Mouse (Mus musculus) left cerebral cortex, adult 9 months (tissue): Measurements from ENCODE around the gene Phf13.

ENCODE experiments used
- DNase-seq, 2 experiments: peaks; one replicate each; pipeline ENCODE4 v3.0.0; 2022; ENCODE audit warnings: low spot score in 2 of 2

Gene Phf13

DNA sequence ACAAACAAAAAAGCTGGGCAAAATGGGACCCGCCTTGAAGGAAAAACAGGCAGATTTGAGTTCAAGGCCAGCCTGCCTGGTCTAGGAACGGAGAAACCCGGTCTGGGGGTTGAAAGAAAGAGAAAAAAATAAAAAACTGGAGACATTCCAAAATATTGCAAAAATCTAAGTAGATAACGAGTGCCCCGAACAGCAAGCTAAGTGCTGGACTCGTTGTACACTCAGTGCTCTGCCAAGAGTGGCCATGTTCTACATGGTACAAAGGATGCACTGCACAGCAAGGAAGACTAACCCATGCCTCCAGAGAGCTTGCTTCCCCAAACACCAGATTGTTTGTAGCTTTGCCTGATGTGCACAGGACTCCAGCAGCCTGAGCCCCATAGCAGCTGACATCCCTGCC is 3.0 kb downstream of the Phf13 start:
- no peak for DNase-seq

DNA sequence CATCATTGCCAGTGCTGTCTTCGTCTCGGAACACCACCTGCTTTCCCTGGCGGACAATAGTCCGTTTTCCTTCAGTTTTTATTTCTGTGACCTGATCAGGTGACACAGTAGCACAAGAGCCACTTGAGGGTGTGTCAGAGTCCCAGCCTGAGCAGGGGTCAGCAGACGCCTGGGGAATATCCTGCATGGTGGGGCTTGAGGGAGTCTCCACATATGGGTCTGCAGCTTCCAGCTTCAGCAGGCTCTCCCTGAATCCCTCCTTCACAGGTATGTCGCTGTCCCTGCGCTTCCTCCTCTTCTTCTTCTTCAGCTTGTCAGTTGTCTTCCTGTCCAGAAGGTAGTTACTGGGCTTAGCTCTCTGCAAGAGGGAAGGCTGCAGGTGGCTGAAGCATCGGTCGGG is 4.0 kb downstream of the Phf13 start:
- no peak for DNase-seq

DNA sequence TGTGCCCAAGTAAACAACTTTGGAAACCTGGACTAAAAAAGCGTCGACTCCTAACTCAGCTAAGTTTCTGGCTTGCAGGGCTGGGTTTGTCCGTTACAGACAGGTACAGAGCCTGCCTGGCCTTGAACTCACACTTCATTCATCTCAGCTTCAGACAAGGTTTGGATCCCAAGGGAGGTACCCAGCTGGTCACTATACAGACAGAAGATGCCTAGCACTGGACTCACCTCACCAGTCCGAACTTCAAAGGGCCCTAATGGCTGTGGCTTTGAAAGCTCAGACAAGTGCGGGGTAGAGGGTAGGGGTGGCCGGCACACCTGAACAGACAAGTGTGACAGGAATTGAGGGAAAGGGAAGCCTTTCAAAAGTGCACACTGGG is 7.0 kb downstream of the Phf13 start:
- DNase-seq: no peak

DNA sequence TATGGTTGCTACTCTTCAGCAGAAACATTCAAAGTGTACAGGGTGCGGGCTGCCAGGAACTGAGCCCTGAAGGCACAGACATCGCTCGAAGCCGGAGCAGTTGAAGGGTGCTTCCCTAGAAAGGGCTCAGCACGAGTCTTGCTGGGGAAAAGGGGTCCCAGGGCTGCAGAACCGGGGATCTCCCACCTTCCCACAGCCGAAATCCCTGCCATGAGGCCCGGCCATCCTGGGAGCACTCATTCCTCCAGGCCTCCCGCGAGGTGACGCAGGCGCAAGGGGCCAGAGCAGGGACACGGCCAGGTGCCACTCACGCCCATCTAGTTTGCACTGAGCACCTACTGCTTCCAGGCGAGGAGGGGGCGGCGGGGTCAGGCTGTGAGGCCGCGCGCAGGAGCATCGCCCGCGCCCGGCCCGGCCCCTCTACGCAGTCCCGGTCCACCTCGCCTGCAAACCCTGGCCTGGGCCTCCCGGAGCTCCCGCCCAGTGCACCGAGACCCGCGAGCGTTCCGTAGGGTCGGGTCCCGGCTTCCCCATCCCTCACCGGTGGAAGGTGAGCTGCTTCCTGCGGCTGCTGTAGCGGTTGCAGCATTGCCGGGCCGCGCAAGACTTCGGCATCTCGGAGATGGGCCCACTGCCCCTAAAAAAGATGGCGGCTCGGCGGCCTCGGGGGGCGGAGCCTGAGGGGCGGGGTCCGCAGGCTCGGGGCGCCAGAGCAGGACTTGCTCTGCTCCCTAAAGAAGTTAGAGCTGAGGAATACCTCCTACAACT is 7.5 kb downstream of the Phf13 start, which contains the start of gene Thap3:
TSS of gene Thap3 (minus strand) at position 656 of the 768 bp plus-strand sequence.
- peak in 1 of 2 experiments; percentile 70 for DNase-seq

DNA sequence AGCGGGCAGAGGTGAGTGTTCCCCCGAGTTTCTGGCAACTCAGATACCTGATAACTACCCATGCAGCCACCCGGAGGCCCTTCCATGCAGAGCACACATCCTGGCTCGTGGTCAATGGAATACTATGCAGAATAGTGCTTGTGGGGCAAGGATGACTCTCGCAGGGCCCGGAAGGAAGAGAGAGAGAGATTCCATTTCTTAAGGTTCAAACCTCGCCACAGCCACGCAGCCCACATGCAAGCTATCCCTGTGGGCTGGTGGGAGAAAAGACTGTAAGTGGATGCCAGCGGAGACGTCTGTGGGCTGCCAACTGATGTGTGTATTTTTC is 8.1 kb downstream of the Phf13 start:
- no peak for DNase-seq

DNA sequence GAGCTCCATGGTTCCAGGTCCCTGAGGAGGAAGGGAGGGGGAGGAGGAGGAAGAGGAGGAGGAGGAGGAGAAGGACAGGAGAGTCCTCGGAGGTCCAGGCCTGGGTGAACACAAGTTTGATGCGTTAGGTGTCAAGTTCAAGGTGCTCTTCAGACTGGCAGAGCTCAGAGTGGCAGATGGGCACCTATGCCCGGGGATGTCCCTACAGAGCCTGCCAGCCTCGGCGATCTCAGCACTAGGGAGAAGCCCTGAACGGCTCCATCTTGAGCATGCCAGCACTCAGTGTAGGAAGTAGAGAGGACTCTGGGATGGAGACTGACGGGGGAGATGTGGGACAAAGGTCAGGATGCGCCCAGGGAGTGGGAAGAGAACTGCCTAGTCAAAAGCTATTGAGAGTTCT is 9.4 kb downstream of the Phf13 start:
- no peak for DNase-seq

DNA sequence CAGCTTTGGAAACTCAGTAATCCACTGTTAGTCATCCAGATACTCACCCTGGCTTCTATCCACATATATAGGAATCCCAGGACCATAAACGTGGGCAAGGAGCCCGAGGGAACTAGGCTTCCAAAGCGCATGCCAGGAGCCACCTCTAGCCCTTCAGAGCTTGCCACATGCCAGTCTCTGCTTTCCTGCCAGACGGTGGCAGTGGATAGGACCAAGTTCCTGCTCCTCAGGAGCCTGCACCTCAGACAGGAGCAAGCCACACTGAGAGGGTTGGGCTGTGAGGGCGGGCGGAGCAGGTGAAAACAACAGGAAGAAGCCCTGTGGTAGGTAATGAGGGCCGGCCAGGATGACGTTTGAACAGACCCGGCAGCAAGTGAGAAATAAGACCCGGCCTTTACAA is 10.2 kb downstream of the Phf13 start:
- no peak for DNase-seq

DNA sequence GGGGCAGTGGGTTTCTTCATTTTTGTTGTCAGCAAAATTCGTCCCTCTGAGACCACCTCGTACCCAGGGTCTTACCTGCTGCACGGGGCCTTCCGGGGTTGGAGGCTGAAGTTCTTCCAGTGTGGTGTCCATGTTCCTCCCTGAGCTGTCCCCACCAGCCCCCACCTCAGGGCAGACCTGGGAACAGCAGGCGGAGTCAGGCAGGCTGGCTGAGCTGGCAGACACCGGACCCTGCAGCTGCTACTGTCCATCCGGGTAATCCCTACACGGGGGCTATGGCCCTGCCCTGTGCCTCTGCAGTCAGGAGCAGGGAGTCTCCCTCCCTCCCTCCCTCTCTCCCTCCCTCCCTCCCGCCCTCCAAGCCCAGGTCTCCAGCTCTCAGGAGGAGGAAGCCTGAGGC is 12.5 kb downstream of the Phf13 start:
- DNase-seq: no peak

DNA sequence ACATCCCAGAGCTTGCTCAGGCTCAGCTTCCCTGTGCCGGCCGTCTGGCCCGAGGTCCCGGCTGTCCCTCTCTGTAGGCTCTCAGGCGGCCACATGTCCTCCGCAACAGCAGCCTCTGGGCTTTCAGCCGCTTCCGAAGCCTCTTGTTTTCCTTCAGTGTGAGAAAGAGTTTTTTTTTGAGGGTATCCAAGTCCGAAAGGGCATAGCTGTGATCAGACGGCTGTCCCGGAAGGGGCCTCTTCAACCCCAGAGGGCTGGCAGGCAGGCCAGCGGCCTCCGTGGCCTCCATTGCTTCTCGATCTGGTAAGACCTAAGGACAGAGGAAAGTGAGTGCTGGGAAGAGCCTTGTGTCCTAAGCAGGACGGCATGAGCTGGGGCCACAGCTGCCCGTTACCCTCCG is 13.0 kb downstream of the Phf13 start:
- DNase-seq: no peak

DNA sequence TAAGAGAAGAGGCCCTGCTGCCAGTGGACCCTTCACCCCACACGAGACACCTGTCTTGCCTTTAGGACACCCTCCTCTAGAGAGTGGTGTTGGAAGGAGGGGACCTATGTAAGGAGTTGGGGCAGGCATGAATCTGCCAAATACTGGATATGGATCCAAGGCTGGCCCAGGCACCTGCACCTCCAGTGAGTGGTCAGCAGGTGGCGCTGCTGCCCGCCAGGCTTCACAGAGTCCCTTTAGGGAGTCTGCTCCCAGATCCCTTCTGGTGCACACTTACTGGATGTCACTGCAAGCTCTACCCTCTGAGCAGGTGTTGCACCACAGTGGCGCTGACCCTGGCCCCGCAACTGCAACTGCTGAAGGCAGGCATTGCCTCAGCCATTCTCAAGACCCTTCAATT is 14.7 kb downstream of the Phf13 start:
- peak in 1 of 2 experiments; percentile 87 for DNase-seq

DNA sequence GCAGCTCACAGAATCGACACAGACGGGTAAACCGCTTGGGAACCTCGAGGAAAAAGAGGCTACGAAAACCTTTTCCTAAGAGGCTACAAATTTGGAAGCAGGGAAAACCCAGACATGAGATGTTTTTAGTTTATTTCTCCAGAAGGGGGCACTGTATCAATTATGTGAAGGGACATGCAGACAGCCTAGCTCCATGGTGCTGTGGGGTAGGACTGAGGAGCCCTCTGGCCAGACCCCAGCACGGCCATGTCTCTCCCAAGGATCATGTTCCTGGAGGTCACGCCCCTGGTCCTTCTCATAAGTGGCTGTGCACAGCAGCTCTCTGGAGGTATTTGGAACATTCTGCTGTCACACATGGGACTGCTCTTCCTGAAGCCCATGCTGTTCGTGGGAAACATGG is 15.4 kb downstream of the Phf13 start:
- no peak for DNase-seq

DNA sequence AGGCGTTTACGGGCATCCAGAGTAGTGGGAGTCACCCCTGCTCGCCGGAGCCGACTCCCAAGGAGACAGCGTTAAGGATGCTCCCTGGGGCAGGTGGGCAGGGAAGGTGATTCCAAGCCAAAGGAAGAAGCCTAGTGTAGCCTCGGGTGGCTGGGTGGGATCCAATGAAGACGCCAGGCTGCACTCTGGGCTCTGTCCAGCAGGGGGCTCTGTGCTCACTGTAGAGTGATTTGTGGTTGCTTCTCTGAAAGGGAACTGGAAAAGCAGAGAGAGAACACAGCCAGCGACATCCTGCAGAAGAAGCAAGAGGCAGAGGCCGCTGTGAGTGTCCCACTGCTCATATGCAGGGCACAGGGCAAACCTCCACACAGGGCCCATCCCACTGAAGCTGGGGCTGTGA is 18.3 kb downstream of the Phf13 start:
- peak in 1 of 2 experiments; percentile 92 for DNase-seq

DNA sequence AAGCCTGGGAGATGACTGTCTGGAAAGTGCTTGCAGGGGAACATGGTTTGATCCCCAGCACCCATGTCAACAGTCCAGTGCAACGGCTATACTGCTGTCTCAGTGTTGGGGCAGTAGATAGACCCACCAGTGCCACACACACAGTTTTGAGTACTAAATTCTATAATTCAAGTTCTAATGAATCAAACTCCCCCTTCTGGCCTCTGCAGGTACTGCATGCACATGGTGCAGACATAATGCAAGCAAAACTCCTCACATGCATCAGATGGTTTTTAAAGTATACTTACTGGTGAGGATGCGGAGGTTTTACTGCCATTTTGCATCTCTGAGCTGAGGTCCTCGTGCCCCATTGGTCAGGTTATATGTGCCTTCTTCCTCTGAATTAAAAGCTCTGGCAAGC is 20.6 kb downstream of the Phf13 start:
- no peak for DNase-seq

DNA sequence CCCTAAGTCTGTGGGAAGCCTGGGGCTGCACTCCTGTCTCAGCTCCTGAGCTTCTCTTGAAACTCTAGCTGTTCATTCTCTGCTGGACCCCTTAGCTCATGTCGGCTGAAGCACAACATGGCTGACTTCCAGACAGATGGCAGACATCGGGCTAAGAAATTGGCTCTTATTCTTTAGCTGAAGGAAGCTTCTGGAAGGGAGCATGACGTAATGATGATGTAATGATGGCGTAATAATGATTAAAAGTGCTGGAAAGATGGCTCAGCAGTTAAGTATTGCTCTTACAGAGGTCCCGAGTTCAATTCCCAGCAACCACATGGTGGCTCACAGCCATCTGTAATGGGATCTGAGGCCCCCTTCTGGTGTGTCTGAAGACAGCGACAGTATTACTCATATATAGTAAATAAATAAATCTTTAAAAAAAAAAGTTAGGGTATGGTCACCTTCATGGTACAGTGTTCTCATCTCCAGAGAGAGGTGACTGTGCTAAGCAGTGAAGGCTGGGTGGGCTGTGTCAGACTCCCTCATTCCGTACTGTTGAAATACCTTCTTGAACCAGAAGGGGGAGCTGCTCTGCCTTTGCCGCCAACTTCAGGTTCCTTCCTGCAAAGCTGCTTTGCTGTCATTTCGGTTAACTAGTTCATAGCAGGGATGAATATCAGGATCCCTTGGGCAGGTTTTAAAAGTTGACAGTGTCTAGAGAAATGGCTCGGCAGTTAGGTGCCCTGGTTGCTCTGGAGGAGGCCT is 23.7 kb downstream of the Phf13 start:
- no peak for DNase-seq

DNA sequence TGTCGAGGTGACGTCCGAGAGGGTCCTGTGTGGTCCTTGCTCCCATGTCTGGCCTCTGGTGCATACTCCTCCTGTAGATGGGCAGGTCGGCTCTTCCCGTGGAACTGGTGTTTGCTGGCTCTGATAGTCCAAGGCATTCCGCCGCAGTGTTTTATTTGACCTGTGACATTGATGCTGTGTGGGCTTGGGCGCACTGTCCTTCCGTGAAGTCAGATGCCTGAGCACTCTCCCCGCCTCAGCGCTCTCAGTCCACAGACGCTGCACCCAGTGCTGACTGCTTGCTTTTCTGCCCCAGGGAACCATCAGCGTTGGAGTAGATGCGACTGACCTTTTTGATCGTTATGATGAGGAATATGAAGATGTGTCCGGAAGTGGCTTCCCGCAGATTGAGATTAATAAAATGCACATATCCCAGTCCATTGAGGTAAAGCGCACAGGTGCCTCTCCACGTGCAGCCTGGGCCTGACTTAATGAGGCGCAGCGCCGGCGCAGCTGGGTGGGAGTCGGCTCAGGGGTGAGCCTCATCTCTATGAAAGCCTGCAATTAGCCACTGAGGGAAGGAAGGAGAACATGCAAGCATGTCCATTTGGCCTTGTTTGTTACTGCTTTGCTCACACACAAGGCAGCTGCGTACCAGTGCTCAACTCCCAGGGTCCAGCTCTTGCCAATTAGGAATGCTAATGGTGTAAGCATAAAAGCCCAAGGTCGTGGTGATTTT is 27.7 kb downstream of the Phf13 start:
- no peak for DNase-seq

DNA sequence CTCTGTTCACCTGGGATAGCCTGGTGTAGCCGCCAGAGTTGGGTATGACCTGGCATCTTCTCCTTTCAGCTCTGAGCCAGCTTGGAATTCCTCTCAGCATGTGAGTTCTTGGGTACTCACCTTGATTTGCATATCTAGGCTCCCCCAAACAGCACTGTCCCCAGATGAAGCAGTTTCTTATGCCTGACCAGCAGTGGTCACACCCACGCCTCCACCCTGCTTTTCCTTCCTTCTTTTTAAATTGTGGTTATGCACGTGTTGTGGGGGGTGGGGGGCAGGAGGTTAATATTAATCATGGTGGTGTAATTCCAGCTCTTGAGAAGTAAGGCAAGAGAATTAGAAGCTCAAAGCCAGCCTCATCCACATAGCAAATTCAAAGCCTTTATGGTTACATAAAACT is 33.2 kb downstream of the Phf13 start:
- DNase-seq: no peak

DNA sequence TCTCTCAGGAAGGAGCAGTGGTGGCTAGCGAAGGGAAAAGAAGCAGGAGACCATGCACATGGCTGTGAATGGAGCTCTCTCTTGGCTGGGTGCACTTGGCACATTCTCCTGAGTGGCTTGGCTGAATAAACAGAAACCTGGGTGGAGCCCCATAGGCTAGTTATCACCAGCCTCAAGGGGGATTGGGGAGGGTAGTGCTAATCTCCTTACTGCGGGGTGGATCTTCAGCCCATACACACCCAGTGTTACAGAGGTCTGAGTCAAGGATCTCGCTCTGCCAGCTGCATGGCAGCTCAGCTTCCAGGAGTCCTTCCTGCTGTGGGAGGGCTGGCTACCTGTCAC is 35.6 kb downstream of the Phf13 start:
- no peak for DNase-seq

DNA sequence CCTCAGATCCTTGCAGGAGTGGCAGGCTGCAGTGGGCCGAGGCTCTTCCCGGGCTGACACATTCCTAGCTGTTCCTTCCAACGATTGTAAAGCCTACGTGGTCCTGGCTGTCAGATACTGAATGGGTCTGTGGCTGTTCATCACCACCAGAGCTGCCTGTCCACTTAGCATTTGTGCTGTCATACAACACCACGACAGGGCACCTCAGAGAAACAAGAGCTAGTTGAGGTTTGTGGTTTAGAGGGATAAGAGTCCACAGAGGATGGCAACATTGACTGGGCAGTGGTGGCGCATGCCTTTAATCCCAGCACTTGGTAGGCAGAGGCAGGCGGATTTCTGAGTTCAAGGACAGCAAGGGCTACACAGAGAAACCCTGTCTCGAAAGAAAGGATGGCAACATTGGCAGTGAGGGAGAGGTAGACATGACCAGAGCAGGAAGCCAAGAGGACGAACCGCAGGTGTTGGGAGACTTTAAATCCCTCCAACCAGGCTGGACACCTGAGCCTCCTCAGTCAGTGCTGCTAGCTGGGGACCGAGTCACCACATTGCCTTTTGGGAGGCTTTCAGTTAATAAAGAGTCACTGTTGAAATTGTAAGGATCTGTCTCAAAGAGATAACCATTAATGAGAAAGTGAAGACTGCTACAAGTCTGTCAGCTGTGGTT is 36.1 kb downstream of the Phf13 start:
- DNase-seq: no peak

DNA sequence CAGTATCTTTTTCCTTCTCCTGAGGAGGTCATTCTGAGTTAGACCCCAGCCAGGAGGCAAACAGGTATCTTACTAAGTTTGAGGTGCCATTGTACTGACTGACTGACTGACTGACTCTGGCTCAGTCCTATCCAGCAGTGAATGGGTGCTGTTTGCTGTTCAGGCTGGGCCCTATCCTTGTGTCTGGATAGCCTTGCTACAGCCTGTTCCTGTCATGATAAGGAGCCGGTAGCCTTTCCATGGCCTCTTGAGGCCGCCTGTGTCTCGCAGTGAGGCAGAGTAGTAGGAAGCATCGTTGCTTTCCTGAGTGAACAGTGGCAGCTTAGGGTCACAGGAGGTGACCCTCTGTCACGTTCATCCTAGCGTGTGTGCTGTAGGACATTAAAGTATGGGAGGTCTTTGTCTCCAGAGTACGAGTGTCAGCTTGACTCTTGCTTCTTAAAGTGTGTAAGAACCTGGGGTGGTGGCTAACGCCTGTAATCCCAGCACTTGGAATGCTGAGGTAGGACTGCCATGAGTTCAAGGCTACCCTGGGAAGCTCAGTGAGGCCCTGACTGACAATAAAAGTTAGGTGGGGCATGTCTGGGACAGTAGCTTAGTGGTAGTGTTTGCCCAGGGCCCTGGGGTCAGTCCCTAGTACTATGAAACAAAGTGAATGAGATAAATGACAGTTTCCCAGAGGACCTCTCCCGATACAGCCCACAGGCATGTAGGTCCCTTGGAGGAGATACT is 38.3 kb downstream of the Phf13 start:
- DNase-seq: no peak

DNA sequence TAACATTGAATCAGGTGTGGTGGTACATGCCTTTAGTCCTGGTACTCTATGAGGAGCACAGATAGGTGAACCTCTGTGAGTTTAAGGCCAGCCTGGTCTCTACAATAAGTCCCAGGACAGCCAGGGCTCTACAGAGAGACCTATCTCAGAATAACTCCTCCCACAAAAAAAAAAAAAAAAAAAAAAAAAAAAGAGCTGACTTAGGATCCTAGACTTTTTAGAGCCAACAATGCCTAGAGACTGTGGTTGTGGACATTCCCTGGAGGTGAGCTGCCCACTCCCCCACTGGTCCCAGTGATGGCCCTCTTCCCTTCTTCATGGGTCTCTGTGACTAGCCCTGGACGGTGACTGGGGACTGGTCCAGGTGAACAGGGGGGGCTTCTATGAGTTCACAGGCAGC is 40.3 kb downstream of the Phf13 start:
- DNase-seq: no peak

DNA sequence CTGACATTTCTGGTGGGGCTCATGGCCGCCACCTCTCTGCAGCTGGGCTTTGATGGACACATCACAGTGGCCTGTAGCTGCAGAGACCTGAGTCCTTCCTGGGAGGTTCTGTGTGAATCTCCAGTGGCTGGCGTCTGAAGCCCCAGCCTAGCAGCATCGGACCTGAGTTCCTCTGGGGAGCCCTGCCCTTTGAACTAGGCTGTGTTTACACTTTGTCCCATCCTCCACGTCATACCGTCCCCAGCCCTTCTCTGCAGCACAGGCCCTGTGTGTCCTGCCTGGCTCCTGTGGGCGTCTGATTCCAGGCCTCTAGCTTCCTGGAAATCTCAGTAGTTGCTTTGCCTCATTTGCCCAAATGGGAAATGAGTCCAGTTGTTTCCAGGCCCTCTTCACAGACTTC is 42.8 kb downstream of the Phf13 start:
- DNase-seq: no peak
